Mouse (Mus musculus) kidney, adult 18-20 months (tissue): ENCODE results near the gene Nfix.

Experiments used
- DNase-seq: peaks from one replicate; pipeline ENCODE4 v3.0.0; 2021

Nfix gene

DNA sequence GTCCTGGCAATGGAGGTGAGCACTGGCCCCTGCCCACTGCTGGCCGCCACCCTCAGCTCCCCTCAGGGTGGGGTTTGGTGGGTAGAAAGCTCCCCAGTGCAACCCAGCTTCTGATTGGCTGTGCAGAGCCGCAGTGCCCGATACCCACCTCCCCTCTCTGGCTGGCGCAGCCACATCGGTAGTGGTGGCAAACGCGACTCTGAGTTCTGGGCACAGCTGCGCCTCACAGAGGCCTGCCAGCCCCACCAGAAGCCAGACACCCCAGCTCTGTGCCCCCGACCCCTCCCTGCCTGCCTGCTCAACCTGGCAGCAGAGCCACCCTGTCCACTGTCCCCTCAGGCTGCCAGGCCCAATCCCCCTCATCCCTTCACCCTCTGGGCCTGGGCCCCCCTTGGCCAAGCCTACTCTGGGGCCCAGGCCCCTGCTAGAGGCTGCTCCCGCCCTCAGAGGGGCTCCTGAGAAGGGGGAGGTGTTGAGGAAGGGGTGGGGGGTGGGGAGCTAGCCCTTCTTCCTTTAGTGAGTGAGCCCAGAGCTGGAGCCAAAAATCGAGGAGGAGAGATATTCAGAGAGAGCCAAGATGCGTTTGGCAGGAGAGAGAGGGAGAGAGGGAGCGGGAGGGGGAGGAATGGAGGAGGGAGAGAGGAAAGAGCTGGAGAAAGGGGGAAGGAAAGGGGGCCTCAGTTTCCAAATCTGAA, 6.2 kb downstream of the Nfix start:
- no peak for DNase-seq

DNA sequence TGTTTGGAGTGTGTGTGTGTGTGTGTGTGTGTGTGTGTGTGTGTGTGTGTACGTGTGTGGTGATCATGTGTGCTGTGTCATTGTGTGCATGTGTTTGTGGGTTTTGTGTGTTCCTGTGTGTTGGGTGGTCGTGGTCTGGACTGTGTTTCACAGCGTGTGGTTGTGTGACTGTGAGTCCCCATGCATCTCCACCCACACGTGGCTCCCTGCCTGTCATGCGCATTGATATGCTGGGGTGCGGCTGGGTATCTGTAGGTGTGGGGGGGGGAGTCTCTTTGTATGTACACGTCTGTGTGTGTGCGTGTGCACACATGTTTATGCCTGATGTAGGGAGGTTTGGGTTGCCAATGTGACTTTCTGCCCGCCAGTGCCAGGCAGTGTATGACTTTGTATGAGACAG, 7.0 kb downstream of the Nfix start:
- no peak for DNase-seq

DNA sequence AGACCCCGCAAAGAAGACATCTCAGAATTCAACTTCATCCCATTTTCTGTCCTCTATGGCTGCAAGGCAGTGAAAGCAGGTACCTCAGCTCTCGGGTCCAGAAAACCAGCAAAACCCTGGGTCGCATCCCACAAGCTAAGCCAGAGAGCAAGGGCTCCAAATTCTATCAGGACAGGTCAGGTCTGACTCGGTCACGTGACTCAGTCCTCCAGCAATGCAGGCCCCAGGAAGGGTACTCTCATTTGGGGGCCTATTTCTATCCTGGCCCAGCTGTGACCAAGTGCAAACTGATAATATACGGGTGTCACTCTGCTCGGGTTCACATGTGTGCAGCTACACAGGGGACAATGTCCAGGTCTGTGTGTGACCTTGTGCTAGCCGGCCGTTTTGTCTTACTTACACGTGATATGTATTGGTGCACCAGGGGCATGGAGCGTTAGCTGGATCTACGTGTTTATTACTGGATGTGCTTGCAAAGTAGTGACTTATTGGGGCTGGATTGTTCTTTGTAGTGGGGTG, 7.7 kb downstream of the Nfix start:
- DNase-seq = no peak

DNA sequence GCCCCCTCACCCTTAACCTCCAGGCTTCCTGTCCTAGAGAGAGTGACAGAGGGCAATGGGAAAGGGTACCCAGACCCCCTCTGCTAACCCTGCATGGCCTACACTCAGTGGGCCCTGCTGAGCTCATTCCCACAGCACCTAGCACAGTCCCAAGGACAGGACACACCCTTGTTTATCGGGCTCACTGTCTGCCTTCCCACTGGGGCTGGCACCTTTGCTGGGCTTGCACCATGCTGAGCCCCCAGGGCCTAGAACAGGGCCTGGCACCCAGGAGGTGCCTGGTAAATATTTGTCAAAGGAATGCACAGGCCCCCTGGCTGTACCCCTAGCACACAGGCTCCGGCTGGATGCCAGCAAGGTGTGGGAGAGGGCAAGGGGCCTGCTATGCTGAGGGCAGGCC, 9.6 kb downstream of the Nfix start:
- DNase-seq = no peak

DNA sequence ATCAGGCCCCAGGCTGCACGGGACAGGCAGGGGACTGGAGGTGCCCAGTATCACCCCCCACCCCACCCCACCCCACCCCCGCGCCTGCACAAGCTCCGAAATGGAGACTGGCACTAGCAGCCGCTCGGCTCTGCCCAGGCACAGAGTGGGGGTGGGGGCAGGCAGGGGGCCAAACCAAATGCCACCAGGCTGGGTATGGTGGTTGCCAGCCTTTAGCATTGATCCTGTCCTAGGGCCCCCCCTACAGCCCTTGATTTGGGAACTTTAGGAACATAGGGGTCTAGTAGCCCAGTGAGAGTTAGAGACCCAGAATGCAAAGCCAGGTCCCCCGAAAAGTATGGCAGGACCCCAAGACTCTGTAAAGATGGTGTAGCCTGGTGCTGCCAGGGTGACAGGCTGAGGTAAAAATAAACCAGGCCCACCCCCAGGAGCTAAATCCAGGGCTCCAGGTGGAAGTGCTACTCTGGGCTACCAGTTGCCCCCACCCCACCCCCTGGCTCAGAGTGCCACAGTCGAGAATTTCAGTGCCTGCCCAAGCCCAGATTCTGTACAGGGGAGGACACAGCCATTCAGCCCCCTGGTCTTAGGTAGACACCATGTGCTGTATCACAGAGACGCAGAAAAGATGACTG, 10.2 kb downstream of the Nfix start:
- no peak for DNase-seq

DNA sequence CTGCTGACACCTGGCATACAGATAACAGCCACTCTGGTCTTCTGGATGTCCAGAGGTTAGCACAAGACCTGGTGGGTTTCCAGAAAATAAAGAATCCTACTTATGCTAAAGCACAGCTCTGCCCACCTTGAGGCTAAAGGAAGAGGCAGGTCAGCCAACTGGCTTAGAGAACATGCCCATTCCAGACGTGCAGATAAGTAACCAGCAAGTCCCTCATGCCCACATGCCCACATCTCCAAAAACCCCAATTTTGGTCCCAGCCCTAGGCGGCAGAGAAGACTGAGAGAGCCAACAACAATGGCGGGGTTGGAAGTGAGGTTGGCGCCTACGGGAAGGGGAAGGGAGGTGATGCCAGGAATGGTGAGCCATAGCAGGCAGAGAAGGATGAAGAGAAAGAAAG, 10.8 kb downstream of the Nfix start:
- no peak for DNase-seq

DNA sequence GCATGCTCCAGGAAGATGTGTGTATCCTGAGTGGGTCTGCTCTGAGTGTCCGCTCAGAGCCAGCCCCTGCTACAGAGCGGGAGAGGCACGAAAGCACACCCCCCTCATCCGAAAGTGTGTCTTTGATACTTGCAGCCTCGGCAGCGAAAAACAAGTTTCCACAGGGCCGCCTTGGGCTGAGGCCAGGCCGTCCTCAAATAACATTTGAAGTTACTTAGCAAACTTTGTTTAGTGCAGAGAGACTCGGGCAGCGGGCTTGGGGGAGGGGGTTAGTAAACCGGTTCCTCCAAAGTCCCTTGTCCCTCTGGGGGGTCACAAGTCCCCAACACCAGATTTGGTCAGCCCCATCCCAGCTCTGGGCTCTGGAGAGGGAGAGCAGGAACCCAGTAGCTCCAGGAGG, 11.2 kb downstream of the Nfix start:
- DNase-seq = peak; percentile 74

DNA sequence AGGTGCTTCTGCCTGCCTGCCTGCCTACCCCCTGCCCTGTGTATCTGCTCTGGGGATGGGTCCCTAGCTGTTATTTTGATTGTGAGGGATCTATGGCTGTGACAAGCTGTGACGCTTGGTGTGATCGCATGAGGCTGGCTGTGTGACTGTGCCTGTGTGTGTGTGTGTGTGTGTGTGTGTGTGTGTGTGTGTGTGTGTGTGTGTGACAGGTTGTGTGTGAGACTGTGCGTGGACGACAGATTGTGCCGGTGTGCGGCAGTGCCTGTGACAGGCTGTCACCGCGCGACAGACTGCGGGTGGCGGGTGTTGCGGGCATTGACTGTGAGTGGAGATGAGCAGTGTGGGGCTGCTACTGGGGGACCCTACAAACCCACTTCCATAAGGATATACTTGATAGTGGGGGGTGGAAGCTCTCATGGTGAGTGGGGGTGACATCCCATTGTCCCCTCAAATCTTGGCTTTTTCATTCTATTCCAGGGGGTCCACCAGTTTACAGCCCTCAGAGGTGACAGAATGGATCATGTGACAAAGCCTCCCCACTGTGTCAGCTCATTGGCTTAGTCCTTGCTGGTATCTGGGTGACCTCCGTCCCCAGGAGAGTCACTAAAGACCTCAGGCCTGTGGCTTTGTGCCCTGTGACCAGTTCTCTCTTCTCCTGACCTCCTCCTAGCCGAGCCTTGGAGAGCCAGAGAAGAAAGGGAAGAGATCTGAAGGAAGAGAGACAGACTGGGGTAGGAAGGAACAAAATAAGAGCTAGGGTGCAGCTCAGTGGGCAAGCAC, 12.4 kb downstream of the Nfix start:
- no peak for DNase-seq

DNA sequence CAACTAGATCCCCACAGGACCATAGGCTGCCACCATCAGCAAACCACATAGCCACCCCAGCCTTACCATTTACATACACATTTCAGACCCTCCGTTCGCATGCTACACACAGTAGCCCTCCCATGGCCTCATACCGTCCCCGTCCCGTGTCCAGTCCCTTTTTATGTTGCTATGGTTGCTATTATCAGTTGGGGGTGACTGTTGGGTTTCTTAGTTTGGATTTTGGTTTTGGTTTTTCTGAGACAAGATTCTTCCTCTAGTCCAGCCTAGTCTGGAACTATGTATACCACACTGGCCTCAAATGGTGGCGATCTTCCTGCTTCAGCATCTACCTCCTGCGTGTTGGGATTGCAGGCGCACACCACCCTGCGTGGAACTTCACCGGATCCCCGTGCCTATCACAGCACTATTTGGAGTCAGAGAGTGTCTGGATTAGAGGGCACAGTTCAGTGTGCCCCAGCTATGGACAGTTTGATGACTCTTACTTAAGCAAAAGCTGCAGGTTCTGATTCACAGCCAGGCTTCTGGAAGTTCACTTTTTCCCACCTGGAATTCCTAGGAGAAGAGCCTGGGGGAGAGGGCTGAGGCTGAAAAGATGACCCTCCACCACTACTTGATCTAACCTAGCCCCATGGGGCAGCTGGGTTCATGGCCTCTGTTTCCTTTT, 13.2 kb downstream of the Nfix start:
- DNase-seq = no peak

DNA sequence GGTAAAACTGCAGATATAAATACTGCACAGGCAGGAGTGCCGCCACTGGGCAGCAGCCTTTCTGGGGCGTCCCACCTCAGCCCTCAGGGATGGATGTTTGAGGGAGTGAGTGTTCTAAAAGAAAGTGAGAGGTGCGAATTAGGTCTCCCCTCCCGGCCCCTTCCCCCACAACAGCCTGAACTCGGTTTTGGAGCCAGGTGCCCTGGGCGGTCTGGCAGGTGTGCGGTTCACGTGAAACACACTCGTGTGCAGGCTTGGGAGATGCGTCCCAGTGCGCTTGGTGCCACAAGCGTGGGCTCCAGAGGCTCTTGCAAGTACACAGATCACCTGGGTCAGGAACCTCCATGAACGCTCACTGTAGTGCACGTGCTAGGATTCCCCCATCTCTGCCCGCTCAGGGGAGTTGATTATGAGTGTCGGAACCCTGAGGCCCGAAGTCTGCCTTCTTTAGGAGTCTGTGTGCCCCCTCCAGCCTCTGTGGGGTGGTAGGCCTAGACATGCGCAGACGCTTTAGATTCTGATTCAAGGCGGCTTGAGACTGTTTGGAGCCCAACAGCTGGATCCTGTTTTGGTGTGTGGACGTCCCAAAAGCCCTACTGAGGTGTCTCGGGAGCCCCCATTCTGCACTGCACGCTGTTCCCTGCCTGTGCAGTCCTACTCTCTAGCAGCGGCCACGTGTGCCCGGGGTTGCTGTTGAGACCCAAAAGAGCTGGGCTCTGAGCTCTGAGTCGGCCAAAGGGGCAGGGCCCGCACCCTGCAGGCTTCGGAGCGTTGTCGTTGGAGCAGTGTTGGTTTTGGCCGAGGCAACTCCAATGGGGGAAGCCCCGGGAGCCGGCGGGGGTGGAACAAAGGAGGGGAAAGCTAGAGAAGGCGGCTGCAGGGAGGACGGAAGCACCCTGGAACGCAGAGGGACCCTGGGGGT, 14.1 kb downstream of the Nfix start:
- DNase-seq = peak; percentile 51

DNA sequence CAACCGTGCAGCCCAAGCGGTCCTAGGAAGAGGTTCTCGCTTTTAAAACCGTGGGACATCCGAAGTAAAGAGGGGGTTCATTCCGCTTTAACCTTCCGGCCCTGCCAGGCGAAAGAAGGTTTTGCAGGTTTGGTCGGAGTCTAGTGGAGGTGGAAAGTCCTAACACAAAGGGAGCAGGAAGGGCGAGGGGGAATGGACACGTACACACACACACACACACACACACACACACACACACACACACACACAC, 14.7 kb downstream of the Nfix start:
- no peak for DNase-seq

DNA sequence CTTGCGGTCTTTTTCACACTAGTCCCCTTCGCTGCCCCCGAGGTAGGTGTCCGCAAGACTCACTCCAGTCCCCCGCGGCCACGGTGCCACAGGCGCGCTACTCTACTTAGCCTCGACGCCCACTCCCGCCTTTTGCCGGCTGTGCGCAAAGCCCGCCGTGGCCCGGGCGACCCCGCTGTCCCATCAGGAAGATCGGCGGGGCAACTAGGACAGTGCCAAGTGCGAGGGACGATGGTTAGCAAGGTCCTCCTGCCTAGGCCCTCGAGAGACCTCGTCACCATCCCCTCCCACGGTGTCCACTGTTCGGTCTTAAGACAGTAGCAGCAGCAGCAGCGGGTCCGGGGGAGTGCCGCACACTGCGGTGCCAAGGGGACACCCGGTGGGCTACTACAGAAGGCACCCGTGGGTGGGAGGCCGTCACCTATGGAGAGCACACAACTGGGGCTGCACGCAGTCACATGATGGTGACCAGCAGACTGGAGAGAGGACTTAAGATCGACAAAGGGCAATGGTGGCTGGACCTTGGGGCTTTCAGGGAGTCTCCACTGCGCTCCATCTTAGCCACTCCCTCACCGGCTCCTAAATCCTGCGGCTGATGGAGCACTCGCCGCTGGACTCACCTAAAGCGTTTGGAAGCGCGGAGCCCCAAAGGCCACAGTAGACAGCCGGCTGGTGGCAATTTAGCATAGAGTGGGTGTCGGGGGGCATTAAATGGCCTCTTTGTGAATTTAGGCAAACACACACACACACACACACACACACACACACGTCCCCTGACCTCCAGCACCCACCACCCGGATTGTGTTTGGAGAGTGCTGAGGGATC, 15.3 kb downstream of the Nfix start:
- DNase-seq = no peak

DNA sequence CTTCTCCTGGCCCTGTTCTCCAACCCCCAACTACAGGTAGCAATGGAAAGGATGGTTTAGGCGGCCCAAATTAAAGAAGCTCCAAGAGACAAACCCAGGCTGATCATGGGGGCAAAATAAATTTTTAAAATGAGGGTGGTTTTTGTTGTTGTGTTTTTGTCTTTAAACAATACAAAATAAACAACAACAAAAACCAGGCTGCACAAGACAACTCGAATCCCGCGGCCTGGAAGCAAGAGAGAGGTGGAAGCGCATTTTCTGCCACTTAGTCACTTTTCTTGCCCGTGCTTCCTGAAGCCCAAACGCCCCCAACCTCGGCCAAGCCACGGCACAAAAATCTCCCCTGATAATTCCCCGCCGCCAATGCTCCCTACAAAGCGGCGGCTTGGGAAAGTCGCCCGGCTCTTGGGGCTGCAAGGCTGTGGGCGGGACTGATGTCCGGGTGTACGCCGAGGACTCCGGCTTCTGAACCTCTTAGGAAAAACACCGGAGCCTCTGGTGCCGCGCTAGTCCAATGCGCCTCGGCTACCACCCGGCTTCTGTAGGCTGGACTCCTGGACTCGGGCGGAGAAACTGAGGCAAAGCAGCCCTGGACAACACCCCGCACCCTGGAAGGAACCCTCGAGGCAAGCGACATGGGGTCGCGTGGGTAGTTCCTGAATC, 16.1 kb downstream of the Nfix start:
- no peak for DNase-seq

DNA sequence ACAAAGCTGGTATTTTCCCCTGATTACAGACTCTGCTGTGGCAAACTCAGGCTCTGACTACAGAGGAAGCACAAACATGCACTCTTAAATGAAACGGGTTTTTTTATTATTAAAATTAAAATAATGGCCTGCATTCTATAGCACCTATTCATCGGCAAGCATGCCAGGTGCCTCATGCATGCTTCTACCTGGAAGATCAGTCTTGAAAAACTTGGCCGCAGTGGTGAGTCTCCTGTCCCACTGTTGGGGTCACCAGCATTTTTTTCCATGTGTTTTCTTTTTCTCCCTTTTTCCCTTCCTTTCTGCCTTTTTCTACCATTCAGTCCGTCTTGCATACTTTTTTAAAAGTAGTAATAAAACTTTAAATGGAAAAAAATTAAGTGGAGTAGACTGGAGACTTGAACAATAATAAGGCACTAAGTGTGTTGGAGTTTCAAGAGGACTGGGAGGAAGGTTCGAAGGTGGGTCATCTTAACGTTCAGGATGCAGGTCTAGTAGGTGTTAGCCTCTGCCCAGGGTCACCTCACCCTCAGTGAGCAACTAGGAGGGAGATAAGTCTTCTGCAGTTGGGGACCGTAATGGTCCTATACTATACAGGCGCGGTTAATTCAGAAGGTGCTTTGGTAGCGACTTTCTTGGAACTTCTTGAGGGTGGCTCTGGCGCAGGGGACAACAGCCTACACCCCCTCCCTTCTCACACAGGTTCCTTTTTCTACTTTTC, 16.8 kb downstream of the Nfix start:
- no peak for DNase-seq

DNA sequence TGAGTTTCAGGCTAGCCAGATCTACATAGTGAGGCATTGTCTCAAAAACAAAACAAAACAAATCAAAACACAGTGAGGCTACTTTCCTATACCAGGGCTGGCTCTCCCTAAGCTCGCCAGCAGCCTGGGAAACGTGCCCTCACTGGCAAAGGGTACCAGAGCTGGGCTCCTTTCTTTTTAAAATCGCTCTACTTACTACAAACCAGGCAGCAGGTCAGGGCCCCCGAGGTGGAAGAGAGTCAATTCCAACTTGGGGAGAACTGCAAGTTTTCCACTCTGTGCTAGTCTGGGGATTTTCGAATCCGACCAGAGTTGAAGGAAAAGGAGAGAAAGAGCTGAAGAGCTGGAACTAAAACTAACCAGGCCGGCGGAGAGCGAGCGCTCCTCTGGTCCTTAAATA, 17.5 kb downstream of the Nfix start:
- DNase-seq = no peak

DNA sequence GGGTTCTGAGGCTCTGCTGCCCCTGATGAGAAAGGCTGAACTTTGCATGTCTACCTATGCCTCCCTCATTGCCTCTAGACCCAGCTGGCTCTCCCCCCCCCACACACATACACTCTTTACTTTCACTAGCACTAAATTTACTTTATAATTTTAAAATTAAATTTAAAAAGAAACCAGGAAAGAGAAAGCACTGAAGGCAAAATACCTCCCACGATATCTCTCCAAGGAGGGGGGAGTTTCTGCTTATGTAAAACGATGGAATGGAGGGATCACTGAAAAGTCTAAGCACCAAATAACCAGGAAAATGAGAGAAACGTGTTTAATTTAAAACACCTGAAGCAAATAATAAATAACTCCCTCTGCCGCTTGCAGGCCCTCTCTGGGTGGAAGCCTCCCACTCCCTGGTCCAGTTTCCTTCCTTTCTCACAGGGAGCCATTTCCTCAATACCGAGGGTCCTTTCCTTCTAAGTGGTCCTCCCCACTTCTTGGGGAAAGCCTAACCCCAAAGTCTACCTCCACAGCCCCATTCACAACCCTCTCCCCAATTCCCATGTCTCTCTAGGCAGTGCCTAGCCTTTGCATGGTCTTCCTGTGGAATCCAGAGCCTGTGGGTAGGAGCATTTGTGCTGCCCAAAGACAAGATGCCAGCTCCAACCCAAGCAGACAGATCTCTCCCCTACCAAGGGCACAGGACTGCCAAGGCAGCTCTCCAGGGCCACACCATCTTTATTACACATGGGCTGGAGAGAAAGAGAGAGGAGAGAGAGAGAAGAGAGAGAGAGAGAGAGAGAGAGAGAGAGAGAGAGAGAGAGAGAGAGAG, 18.2 kb downstream of the Nfix start:
- no peak for DNase-seq

DNA sequence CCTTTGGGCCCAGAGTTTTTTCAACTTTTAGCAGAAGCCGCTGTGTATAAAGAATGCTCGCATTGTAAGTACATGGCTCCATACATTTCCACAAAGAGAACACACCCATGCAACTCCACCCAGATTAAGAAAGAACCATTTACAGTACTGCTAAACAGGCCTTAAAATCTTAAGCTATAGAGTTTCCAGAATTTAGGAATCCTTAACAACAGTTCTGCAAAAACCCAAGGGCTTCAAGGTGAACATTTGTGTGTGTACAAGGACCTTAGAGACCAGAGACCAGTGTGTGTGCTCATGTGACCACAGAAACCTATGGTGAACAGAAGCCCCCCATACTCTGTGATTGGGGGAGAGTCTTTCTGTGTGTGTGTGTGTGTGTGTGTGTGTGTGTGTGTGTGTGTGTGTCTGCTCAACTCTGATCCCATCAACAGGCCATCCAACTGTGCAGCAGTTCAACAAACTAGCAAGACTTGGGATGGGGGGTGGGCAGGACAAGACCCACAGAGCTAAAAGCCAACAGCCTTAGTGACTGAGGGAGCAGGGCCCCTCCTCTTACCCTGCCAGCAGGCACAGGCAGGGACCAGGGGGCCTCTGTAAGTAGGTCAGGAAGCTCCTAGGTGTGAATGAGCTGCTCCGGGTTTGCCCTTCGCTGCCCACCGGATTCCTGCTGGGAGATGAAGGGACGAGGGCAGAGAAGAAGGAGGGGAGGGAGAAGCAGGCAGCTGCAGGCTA, 19.0 kb downstream of the Nfix start:
- DNase-seq = no peak

DNA sequence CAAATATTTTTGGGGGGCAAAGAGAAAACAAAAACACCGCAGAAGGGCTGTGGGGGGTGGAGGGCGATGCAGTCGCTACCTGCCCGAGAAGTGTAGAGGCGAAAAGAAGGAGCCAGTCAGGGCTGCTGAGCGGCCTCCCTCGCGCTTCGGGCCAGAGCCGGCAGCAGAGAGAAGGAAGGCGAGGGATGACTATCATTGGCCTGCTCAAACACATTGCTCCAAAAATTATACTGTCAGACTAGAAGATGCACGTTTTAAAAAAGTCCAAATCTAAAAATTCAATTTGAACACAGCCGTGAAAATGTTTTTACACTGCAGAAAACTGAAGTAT, 20.0 kb downstream of the Nfix start:
- no peak for DNase-seq
